Mouse (Mus musculus): ENCODE data around the gene S1pr4.

The S1pr4 gene

GRCm38 (mm10) chr10:81500032-81500431 lies at the start of gene S1pr4:
Gene S1pr4, minus strand, starts transcription at chr10:81500132.
- DNase-seq = no peak

GRCm38 (mm10) chr10:81548944-81549343 lies 49.0 kb upstream of the S1pr4 start:
- no peak for DNase-seq

- no peak for DNase-seq
Measured at GRCm38 (mm10) chr10:81546788-81547571, 47.0 kb upstream of the S1pr4 start.

GRCm38 (mm10) chr10:81546332-81546731 lies 46.4 kb upstream of the S1pr4 start:
- no peak for DNase-seq

GRCm38 (mm10) chr10:81545161-81545747 lies 45.3 kb upstream of the S1pr4 start, which contains the start of gene Gna11:
Gene Gna11, minus strand, starts transcription at chr10:81545190.
- peak; percentile 100 for DNase-seq

- no peak for DNase-seq
Measured at GRCm38 (mm10) chr10:81544296-81545160, 44.6 kb upstream of the S1pr4 start.

GRCm38 (mm10) chr10:81543633-81544032 lies 43.7 kb upstream of the S1pr4 start:
- DNase-seq = peak in 1 of 2 experiments; percentile 49

- no peak for DNase-seq
Measured at GRCm38 (mm10) chr10:81542727-81543460, 43.0 kb upstream of the S1pr4 start.

GRCm38 (mm10) chr10:81541803-81542202 lies 41.9 kb upstream of the S1pr4 start:
- DNase-seq = no peak

- no peak for DNase-seq
Measured at GRCm38 (mm10) chr10:81541363-81541762, 41.4 kb upstream of the S1pr4 start.

GRCm38 (mm10) chr10:81538321-81539048 lies 38.6 kb upstream of the S1pr4 start:
- DNase-seq = no peak

GRCm38 (mm10) chr10:81537429-81537828 lies 37.5 kb upstream of the S1pr4 start:
- DNase-seq = no peak

- DNase-seq = peak; percentile 53 to 78
Measured at GRCm38 (mm10) chr10:81536734-81537133, 36.8 kb upstream of the S1pr4 start.

GRCm38 (mm10) chr10:81534826-81535225 lies 34.9 kb upstream of the S1pr4 start:
- no peak for DNase-seq

GRCm38 (mm10) chr10:81526779-81527178 lies 26.8 kb upstream of the S1pr4 start:
- peak; percentile 73 to 83 for DNase-seq

GRCm38 (mm10) chr10:81525017-81525694 lies 25.2 kb upstream of the S1pr4 start:
- no peak for DNase-seq

GRCm38 (mm10) chr10:81524051-81524605 lies 24.2 kb upstream of the S1pr4 start, which contains the start of gene Gna15:
Gene Gna15, minus strand, starts transcription at chr10:81524225.
- DNase-seq = no peak

- DNase-seq = no peak
Measured at GRCm38 (mm10) chr10:81523570-81523969, 23.6 kb upstream of the S1pr4 start.

- DNase-seq = no peak
Measured at GRCm38 (mm10) chr10:81523142-81523541, 23.2 kb upstream of the S1pr4 start.

GRCm38 (mm10) chr10:81519978-81520365 lies 20.0 kb upstream of the S1pr4 start:
- no peak for DNase-seq

Data from cerebellum, postnatal 14 days (tissue).